Mouse (Mus musculus) kidney, adult 2 months (tissue): ENCODE data around the gene Il6ra. TPM values are rescaled to one million over a fixed set of nuclear protein-coding genes. Genes with fewer than 3 reads are reported as not detected.

Source experiments
- DNase-seq: peaks from one replicate; pipeline ENCODE4 v3.0.0; 2021
- H3K27ac ChIP-seq: fragments of 200-500 bp; 2 replicates; pipeline ENCODE4 v1.5.1; 2012; ENCODE audit warnings: low read depth, low read length, control low read depth, inconsistent platforms; ENCODE audit not compliant: insufficient read depth
- H3K27me3 ChIP-seq: fragments of 200-500 bp; replicated peaks from 2 replicates; pipeline ENCODE4 v1.6.1; 2012; ENCODE audit warnings: mild to moderate bottlenecking, moderate library complexity, low read length, inconsistent platforms; ENCODE audit not compliant: control insufficient read depth, insufficient read depth
- H3K36me3 ChIP-seq: fragments of 200-500 bp; 2 replicates; pipeline ENCODE4 v1.6.1; 2012; ENCODE audit warnings: mild to moderate bottlenecking, moderate library complexity, low read length, inconsistent platforms; ENCODE audit not compliant: control insufficient read depth, insufficient read depth
- H3K4me1 ChIP-seq: fragments of 200-500 bp; 2 replicates; pipeline ENCODE4 v1.6.1; 2011; ENCODE audit warnings: low read length; ENCODE audit not compliant: control insufficient read depth, insufficient read depth
- H3K4me3 ChIP-seq: fragments of 200-500 bp; 2 replicates; pipeline ENCODE4 v1.5.1; 2011; ENCODE audit warnings: mild to moderate bottlenecking, low read depth, low read length, control low read depth; ENCODE audit not compliant: insufficient read depth
- CTCF ChIP-seq: fragments of 200-500 bp; conservative IDR thresholded peaks from 2 replicates; pipeline ENCODE4 v1.5.1; 2011; ENCODE audit warnings: low read depth, mild to moderate bottlenecking, control low read depth, low read length, moderate library complexity, mixed read lengths; ENCODE audit not compliant: insufficient read depth, insufficient read length
- POLR2A ChIP-seq: fragments of 200-500 bp; IDR thresholded peaks from one replicate; pipeline ENCODE4 v1.6.1; 2011; ENCODE audit warnings: low read depth, low read length, control low read depth
- WGBS: fragments of 180-500 bp; shearing (Covaris S2); methylation state at CpG from one replicate; pipeline ENCODE4 v1.1.7; 2018; 5-methylcytosine and 5-hydroxymethylcytosine counted together
- polyA plus RNA-seq: library from polyadenylated mRNA; depleted of rRNA; stranded (reverse); fragments of >200 nt; gene quantifications from 2 replicates; pipeline ENCODE4 v1.2.3, GENCODE M21; 2012

Il6ra gene
- polyA plus RNA-seq, 1 experiment, result 4.1 TPM

- peak; percentile 40 for DNase-seq
- 75% methylated on average over 3 of the region's 3 CpGs for WGBS
- H3K27ac ChIP-seq, result no peak overlapping the region
Observed at GRCm38 (mm10) chr3:89911207-89911606, 1.8 kb downstream of the Il6ra start.

GRCm38 (mm10) chr3:89909703-89910542, 3.1 kb downstream of the Il6ra start:
- no peaks in the 10 kb centered on the region for H3K27me3 ChIP-seq
- 71% methylated on average over 5 of the region's 5 CpGs for WGBS
- no peak overlapping the region for H3K4me3 ChIP-seq
- H3K4me1 ChIP-seq, result 0 out of 2 replicates have a peak, but pooled peaks cover 5% of the 10 kb centered on the region
- no peaks in the 10 kb centered on the region for H3K36me3 ChIP-seq
- DNase-seq, result no peak
- no peak overlapping the region for H3K27ac ChIP-seq
- TF ChIP-seq CTCF (no peak), POLR2A (no peak)

More at GRCm38 (mm10) chr3:89911207-89911606, 1.8 kb downstream of the Il6ra start:
- H3K4me3 ChIP-seq, result no peak overlapping the region
- TF ChIP-seq POLR2A (no peak), CTCF (no peak)
- H3K27me3 ChIP-seq, result no peaks in the 10 kb centered on the region
- H3K36me3 ChIP-seq, result no peaks in the 10 kb centered on the region
- 0 out of 2 replicates have a peak, but pooled peaks cover 5% of the 10 kb centered on the region for H3K4me1 ChIP-seq

- H3K4me1 ChIP-seq, result 0 out of 2 replicates have a peak, but pooled peaks cover 5% of the 10 kb centered on the region
- no peaks in the 10 kb centered on the region for H3K27me3 ChIP-seq
- H3K36me3 ChIP-seq, result no peaks in the 10 kb centered on the region
- WGBS, result 89% methylated on average over 6 of the region's 6 CpGs
- TF ChIP-seq CTCF, result no peak
- no peak for TF ChIP-seq POLR2A
- H3K4me3 ChIP-seq, result no peak overlapping the region
- H3K27ac ChIP-seq, result no peak overlapping the region
- DNase-seq, result no peak
Observed at GRCm38 (mm10) chr3:89908836-89909235, 4.2 kb downstream of the Il6ra start.

- H3K27ac ChIP-seq, result no peak overlapping the region
- WGBS, result 88% methylated on average over 3 of the region's 3 CpGs
- 0 out of 2 replicates have a peak, but pooled peaks cover 5% of the 10 kb centered on the region for H3K4me1 ChIP-seq
- no peak overlapping the region for H3K4me3 ChIP-seq
- no peak for TF ChIP-seq POLR2A
- no peak for TF ChIP-seq CTCF
- no peak for DNase-seq
- H3K36me3 ChIP-seq, result no peaks in the 10 kb centered on the region
- H3K27me3 ChIP-seq, result no peaks in the 10 kb centered on the region
Observed at GRCm38 (mm10) chr3:89907846-89908245, 5.2 kb downstream of the Il6ra start.

GRCm38 (mm10) chr3:89899511-89899908, 13.5 kb downstream of the Il6ra start:
- Histone ChIP-seq H3K4me1 (no peaks in the 10 kb centered on the region), H3K27me3 (no peaks in the 10 kb centered on the region), H3K4me3 (no peak overlapping the region), H3K27ac (peak overlapping the region; percentile 5), H3K36me3 (no peaks in the 10 kb centered on the region)
- 73% methylated on average over 8 of the region's 8 CpGs for WGBS
- TF ChIP-seq POLR2A, result no peak
- no peak for TF ChIP-seq CTCF
- DNase-seq, result no peak

GRCm38 (mm10) chr3:89898870-89899510, 14.0 kb downstream of the Il6ra start:
- WGBS, result 63% methylated on average over 5 of the region's 5 CpGs
- no peaks in the 10 kb centered on the region for H3K4me1 ChIP-seq
- DNase-seq, result peak; percentile 64

GRCm38 (mm10) chr3:89898011-89898410, 15.0 kb downstream of the Il6ra start:
- Histone ChIP-seq H3K27me3 (no peaks in the 10 kb centered on the region), H3K4me3 (no peak overlapping the region), H3K36me3 (no peaks in the 10 kb centered on the region), H3K27ac (no peak overlapping the region), H3K4me1 (no peaks in the 10 kb centered on the region)
- 87% methylated on average over 10 of the region's 10 CpGs for WGBS
- no peak for TF ChIP-seq CTCF
- TF ChIP-seq POLR2A, result no peak
- no peak for DNase-seq

More at GRCm38 (mm10) chr3:89898870-89899510, 14.0 kb downstream of the Il6ra start:
- Histone ChIP-seq H3K27me3 (no peaks in the 10 kb centered on the region), H3K27ac (peak overlapping the region; percentile 74), H3K36me3 (no peaks in the 10 kb centered on the region), H3K4me3 (no peak overlapping the region)
- TF ChIP-seq CTCF, result no peak
- no peak for TF ChIP-seq POLR2A
